Comparison of ENCODE assay signal across 1 mouse cellular context in the genomic region with DNA sequence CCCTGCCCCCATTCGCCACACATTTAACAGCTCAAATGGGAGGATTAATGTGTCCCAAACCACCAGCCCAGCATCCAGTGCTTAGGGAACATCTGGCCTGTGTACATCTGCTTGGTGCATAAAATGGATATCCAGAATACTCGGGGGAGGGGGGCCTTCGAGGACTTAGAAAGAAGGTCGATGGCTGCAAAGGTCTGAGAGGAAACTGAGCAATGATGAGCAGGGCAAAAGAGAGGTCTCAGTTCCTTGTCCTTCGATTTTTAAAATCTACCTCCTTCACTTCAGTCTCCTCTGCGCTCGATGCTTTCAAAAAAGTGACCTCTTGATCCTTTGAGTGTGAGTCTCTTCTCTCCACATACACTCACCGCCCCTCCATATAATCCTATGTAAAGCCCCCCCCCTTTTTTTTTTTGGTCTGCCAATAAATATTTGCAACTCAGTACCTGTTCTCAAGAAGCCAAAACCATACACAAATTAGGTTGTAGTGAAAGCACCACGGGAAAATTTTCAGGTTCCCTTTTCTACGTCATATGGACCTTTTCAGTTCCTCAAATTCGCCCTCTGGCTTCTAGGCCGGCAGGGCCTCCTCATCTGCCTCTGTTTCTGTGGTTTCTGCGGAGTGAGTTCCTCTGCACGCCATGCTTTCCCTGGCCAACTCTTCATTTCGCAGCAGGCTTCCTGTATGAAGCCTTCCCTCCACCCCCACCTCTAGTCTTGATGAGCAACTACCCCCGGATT.
TF ChIP-seq lines count a peak whose summit lies in the region.

No protein-coding gene starts in this region.

TF ChIP-seq in C2C12, 6 proteins besides CTCF, POLR2A, EP300 and RAD21 (continued from another document):
- no peak for TF ChIP-seq FOSL1 (IDR thresholded peaks at IDR 0.05; ENCODE audit: insufficient read depth, low read length, poor library complexity, severe bottlenecking)
- no peak for TF ChIP-seq MYOG (IDR thresholded peaks at IDR 0.05; ENCODE audit: control insufficient read depth, extremely low read depth, insufficient read length)
